Mouse (Mus musculus) liver, embryonic 14.5 days (tissue): ENCODE results near the gene Clybl. TPM values are rescaled to one million over a fixed set of nuclear protein-coding genes. Genes with fewer than 3 reads are reported as not detected.

Source experiments
- ATAC-seq: fragments of 200-750 bp; cut with Nextera tagmentation; 2 replicates; pipeline ENCODE4 v1.8.0; 2017; ENCODE audit warnings: moderate number of reproducible peaks, mild to moderate bottlenecking, moderate library complexity; ENCODE audit not compliant: insufficient read depth
- DNase-seq, 3 experiments: peaks; one replicate each; pipeline ENCODE4 v3.0.0-alpha.2; 2012 to 2013; ENCODE audit warnings: low read depth in 3 of 3, low spot score in 3 of 3
- H3K27ac ChIP-seq: fragments of 300-500 bp; sonication (generic); 2 replicates; pipeline ENCODE4 v1.5.1; 2014; ENCODE audit warnings: moderate library complexity, mild to moderate bottlenecking, control low read depth, inconsistent platforms
- H3K27me3 ChIP-seq: fragments of 300-500 bp; sonication (generic); 2 replicates; pipeline ENCODE4 v1.6.1; 2014; ENCODE audit warnings: mild to moderate bottlenecking, low read length, moderate library complexity; ENCODE audit not compliant: control insufficient read depth, insufficient read depth
- H3K36me3 ChIP-seq: fragments of 300-500 bp; sonication (generic); replicated peaks from 2 replicates; pipeline ENCODE4 v1.6.1; 2014; ENCODE audit warnings: low read depth; ENCODE audit not compliant: control insufficient read depth, insufficient read depth
- H3K4me1 ChIP-seq, 2 experiments: fragments of 200-500 bp in 1 of 2; fragments of 300-500 bp in 1 of 2; sonication (generic) in 1 of 2; replicated peaks; 2 replicates each; pipeline ENCODE4 v1.6.1; 2012 to 2014; ENCODE audit warnings: antibody characterized with exemption in 1 of 2, inconsistent platforms in 1 of 2, low read length in 1 of 2; ENCODE audit not compliant: control insufficient read depth in 2 of 2, insufficient read depth in 2 of 2
- H3K4me2 ChIP-seq: fragments of 300-500 bp; sonication (generic); 2 replicates; pipeline ENCODE4 v1.6.1; 2014; ENCODE audit warnings: low read depth, mild to moderate bottlenecking, control low read depth, moderate library complexity
- H3K4me3 ChIP-seq, 2 experiments: fragments of 200-500 bp in 1 of 2; fragments of 300-500 bp in 1 of 2; sonication (generic) in 1 of 2; 2 replicates each; pipeline ENCODE4 v1.5.1; 2012 to 2014; ENCODE audit warnings: low read depth in 2 of 2, low read length in 2 of 2, mild to moderate bottlenecking in 2 of 2, control low read depth in 1 of 2, inconsistent platforms in 1 of 2, moderate library complexity in 1 of 2; ENCODE audit not compliant: insufficient read depth in 1 of 2
- H3K9ac ChIP-seq: fragments of 300-500 bp; sonication (generic); replicated peaks from 2 replicates; pipeline ENCODE4 v1.6.1; 2014; ENCODE audit warnings: mild to moderate bottlenecking, control low read depth, moderate library complexity
- H3K9me3 ChIP-seq: fragments of 300-500 bp; sonication (generic); 2 replicates; pipeline ENCODE4 v1.6.1; 2016; ENCODE audit warnings: low read length, mixed read lengths; ENCODE audit not compliant: control insufficient read depth
- CTCF ChIP-seq: IDR thresholded peaks from 2 replicates; pipeline ENCODE4 v1.5.1; 2016; ENCODE audit warnings: antibody characterized with exemption, low read depth, control low read depth
- EP300 ChIP-seq: IDR thresholded peaks from 2 replicates; pipeline ENCODE4 v1.6.1; 2016; ENCODE audit warnings: antibody characterized with exemption, low read depth
- WGBS: fragments of 180-500 bp; shearing (Covaris S2); extraction: QIAGEN DNeasy Blood & Tissue Kit; methylation state at CpG from one replicate; pipeline ENCODE4 v1.1.7; 2014; ENCODE audit not compliant: insufficient replicate concordance; 5-methylcytosine and 5-hydroxymethylcytosine counted together
- polyA plus RNA-seq, 2 experiments: library from polyadenylated mRNA; depleted of rRNA in 1 of 2; stranded (reverse) in 1 of 2; unstranded in 1 of 2; fragments of >200 nt; fragmentation: Nextera tagmentation in 1 of 2; extraction: Ambion mirVana in 1 of 2; gene quantifications; 2 replicates each; pipeline versions ENCODE4 v1.2.1 to v1.2.3; 2012 to 2014

The Clybl gene
- polyA plus RNA-seq, 2 experiments, result 15.6 to 28.9 TPM

GRCm38 (mm10) chr14:122350766-122351165 lies 169.3 kb downstream of the Clybl start:
- Histone ChIP-seq H3K27ac (no peak overlapping the region), H3K9ac (no peak overlapping the region), H3K27me3 (no peaks in the 10 kb centered on the region), H3K9me3 (no peaks in the 10 kb centered on the region), H3K4me2 (no peak overlapping the region), H3K36me3 (no peaks in the 10 kb centered on the region), H3K4me1 (no peaks in the 10 kb centered on the region), H3K4me3 (no peak overlapping the region)
- TF ChIP-seq EP300 (no peak), CTCF (no peak)
- DNase-seq (no peak), ATAC-seq (no peak)
- 68% methylated on average over 8 of the region's 8 CpGs for WGBS

- Histone ChIP-seq H3K4me1 (no peaks in the 10 kb centered on the region), H3K27me3 (no peaks in the 10 kb centered on the region), H3K4me3 (no peak overlapping the region), H3K36me3 (no peaks in the 10 kb centered on the region), H3K27ac (no peak overlapping the region), H3K9me3 (no peaks in the 10 kb centered on the region), H3K4me2 (no peak overlapping the region), H3K9ac (no peak overlapping the region)
- 61% methylated on average over 4 of the region's 4 CpGs for WGBS
- DNase-seq (no peak), ATAC-seq (no peak)
- TF ChIP-seq EP300, result no peak
- no peak for TF ChIP-seq CTCF
These were observed 175.8 kb downstream of the Clybl start for GRCm38 (mm10) chr14:122357316-122357715.

GRCm38 (mm10) chr14:122358592-122358991 lies 177.1 kb downstream of the Clybl start:
- H3K9me3 ChIP-seq, result no peaks in the 10 kb centered on the region
- no peak overlapping the region for H3K4me2 ChIP-seq
- no peak for ATAC-seq
- TF ChIP-seq CTCF, result no peak
- TF ChIP-seq EP300, result no peak
- H3K4me3 ChIP-seq, result no peak overlapping the region
- no peak overlapping the region for H3K27ac ChIP-seq
- no peak for DNase-seq
- no peaks in the 10 kb centered on the region for H3K4me1 ChIP-seq
- 59% methylated on average over 3 of the region's 3 CpGs for WGBS
- no peak overlapping the region for H3K9ac ChIP-seq
- no peaks in the 10 kb centered on the region for H3K36me3 ChIP-seq
- H3K27me3 ChIP-seq, result no peaks in the 10 kb centered on the region

- no peaks in the 10 kb centered on the region for H3K9me3 ChIP-seq
- 64% methylated on average over 23 of the region's 23 CpGs for WGBS
- H3K27ac ChIP-seq, result no peak overlapping the region
- H3K36me3 ChIP-seq, result no peaks in the 10 kb centered on the region
- H3K9ac ChIP-seq, result no peak overlapping the region
- no peak overlapping the region for H3K4me3 ChIP-seq
- ATAC-seq, result no peak
- no peaks in the 10 kb centered on the region for H3K4me1 ChIP-seq
- no peak for DNase-seq
- no peak overlapping the region for H3K4me2 ChIP-seq
- H3K27me3 ChIP-seq, result no peaks in the 10 kb centered on the region
- TF ChIP-seq CTCF (no peak), EP300 (no peak)
These were observed 177.8 kb downstream of the Clybl start for GRCm38 (mm10) chr14:122359136-122359905.

GRCm38 (mm10) chr14:122361807-122362206 lies 180.3 kb downstream of the Clybl start:
- H3K4me1 ChIP-seq, result no peaks in the 10 kb centered on the region
- TF ChIP-seq CTCF (no peak), EP300 (no peak)
- no peak overlapping the region for H3K4me3 ChIP-seq
- WGBS, result 69% methylated on average over 9 of the region's 9 CpGs
- DNase-seq, result no peak
- H3K36me3 ChIP-seq, result no peaks in the 10 kb centered on the region
- H3K9ac ChIP-seq, result no peak overlapping the region
- no peak overlapping the region for H3K27ac ChIP-seq
- no peaks in the 10 kb centered on the region for H3K9me3 ChIP-seq
- no peaks in the 10 kb centered on the region for H3K27me3 ChIP-seq
- ATAC-seq, result no peak
- H3K4me2 ChIP-seq, result no peak overlapping the region
